Mouse (Mus musculus) T-helper 17 cell (primary cell): ENCODE results near the gene Fam81b.

Experiments used
- in situ Hi-C, 2 experiments: fragments of 300-600 bp; cut with MboI, MseI; formaldehyde crosslinking; loops; 1 replicate in 1 of 2; 2 replicates in 1 of 2; pipeline ENCODE4 v1.15.1; 2025; ENCODE audit warnings: high pct_unique_total_duplicates in 2 of 2

Gene Fam81b

DNA sequence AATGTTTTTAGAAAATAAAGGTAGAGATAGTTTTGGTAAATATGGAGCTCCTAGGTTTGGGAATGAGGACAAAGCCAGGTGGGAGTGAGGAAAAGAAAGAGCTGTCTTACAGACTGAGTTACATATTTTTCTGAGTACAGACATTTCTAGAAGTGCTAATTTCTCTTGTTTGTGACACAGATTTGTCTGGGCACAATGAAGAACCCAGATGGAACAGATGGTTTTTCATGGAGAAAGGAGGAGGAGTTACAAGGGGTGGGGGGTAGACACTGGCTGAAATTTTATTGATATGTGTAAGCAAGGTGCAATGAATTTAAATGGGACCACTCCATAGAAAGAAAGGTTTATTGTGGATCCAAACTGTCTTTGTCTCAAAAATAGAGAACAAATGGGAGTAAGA lies 109.9 kb downstream of the Fam81b start:
- in situ Hi-C loops: loop anchor here in 1 of 2 experiments (5.0 kb wide), 1 partner anchor 93 kb away; no protein-coding TSS in a partner anchor

DNA sequence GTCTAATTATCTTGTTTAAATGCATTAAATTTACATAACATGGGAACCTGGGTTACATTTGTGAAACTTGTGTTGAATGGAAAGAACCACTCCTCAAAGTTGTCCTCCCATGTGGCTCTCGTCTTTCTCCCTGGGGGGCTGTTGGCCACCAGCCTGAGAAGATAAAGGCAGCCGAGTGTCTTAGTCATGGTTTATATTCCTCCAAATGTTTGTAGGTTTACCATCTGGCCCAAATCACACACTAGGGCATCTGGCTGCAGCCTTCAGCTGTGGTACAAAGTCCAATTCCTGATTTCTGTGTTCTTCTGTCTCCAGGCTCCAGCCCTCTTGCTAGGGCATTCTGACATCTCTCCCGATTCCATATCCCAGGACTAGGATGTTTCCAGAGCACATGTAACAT lies 114.6 kb downstream of the Fam81b start:
- in situ Hi-C loops: loop anchor here in 1 of 2 experiments (5.0 kb wide), 1 partner anchor 88 kb away; no protein-coding TSS in a partner anchor

DNA sequence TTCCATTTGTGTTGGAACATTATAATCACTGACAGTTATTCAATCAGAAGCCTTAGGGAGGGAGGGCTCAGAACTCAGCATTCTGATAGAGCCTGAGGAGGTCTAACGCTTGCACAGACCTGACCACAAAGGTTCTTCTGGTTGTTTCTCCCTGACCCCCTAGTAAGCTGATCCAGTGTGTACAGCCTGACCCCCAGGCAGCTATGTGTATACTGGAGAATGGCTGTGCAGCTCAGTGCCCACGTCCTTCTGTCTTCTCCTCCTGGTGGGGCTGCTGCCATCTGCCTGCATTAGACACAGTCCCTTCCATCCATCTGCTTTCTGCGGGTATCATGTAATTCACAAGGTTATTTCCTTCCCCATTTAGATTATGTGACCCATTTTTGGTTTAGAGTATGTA lies 115.7 kb downstream of the Fam81b start:
- in situ Hi-C loops: no loop called here

GRCm38 (mm10) chr13:76187651-76188050 lies 117.2 kb downstream of the Fam81b start:
- in situ Hi-C loops: no loop called here

GRCm38 (mm10) chr13:76178700-76179099 lies 126.2 kb downstream of the Fam81b start:
- in situ Hi-C loops: no loop called here

GRCm38 (mm10) chr13:76174297-76174696 lies 130.6 kb downstream of the Fam81b start:
- in situ Hi-C loops: no loop called here

DNA sequence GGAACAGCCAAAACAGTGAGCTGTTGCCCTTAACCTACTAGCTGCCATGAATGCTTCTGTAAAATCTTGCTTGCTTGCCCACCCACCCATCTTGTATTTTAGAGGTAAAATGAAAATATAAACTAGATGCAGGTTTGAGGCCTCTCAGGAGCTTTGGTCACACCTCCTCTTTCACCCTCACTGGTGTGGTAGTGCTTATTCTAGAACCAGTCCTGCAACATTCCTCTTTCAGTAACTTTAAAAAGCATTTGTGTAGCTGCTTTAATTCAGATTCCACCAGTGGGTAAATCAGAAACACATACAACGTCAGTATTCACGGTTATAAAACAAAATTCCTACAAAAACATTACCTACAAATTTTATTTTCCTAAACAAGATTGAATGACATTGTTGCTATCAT lies 144.3 kb downstream of the Fam81b start:
- in situ Hi-C loops: no loop called here

- in situ Hi-C loops: no loop called here
Observed at GRCm38 (mm10) chr13:76157508-76157907, 147.4 kb downstream of the Fam81b start.

GRCm38 (mm10) chr13:76157099-76157498 lies 147.8 kb downstream of the Fam81b start:
- in situ Hi-C loops: no loop called here
